Mouse (Mus musculus): ENCODE data around the gene Olfr653. TPM values are rescaled to one million over a fixed set of nuclear protein-coding genes. Genes with fewer than 3 reads are reported as not detected.

Gene Olfr653
- polyA plus RNA-seq, 1 experiment from 2014 or later = not detected

DNA sequence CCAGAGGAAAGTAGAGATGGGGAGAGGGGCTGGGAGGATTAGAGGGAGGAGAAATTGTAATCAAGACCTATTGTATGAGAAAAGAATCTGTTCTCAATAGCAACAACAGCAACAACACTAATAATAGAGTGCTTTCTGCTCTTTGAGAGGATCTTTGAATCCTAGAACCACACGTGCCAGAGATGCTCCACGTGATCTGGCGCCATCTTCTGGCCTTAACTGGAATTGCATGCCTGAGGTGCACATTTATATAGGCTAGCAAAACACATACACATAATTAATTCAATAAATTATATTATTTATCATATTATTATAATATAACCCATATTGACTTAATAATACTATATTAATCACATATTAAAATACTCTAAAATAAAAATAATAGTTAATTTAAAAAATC lies 26.1 kb downstream of the Olfr653 start:
- Histone ChIP-seq H3K27me3 (ENCODE audit: control insufficient read depth, insufficient read depth, low read depth, low read length) (no peaks in the 10 kb centered on the region), H3K9me3 (replicated peaks; ENCODE audit: control insufficient read depth, low read length) (no peaks in the 10 kb centered on the region), H3K9ac (ENCODE audit: low read depth, low read length) (no peak overlapping the region), H3K36me3 (ENCODE audit: control insufficient read depth, insufficient read depth) (no peaks in the 10 kb centered on the region), H3K27ac (ENCODE audit: low read length) (no peak overlapping the region), H3K4me2 (ENCODE audit: low read depth, low read length) (no peak overlapping the region), H3K4me3 (ENCODE audit: low read depth, low read length) (no peak overlapping the region), H3K4me1 (ENCODE audit: control insufficient read depth, low read depth, low read length) (no peaks in the 10 kb centered on the region)
- 1% methylated on average over 3 of the region's 3 CpGs for WGBS (ENCODE audit: insufficient replicate concordance)
- no peak for ATAC-seq (ENCODE audit: low read depth)

- no peak for ATAC-seq (ENCODE audit: low read depth)
- Histone ChIP-seq H3K4me2 (ENCODE audit: low read depth, low read length) (no peak overlapping the region), H3K27me3 (ENCODE audit: control insufficient read depth, insufficient read depth, low read depth, low read length) (no peaks in the 10 kb centered on the region)
These were observed 27.6 kb downstream of the Olfr653 start for GRCm38 (mm10) chr7:104604727-104605126.

DNA sequence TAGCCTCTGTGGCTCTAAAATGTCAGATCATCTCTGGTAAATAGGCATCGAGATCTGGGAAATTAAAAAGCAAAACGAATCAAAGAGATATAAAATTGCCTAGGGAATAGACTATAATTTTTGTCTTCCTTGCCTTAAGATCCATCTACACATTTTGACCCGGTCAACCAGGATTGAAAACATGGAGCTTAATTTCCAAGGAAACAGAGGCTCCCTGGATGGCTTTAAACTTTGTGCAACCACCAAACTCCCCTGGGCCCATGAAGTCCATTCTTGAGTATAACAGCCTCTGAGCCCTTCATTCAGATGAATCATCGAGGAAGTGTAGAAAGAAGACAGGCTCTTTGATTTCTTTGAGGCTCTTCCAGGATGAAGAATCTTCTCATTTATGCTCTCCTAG lies 36.5 kb downstream of the Olfr653 start, which contains the start of gene Olfr656:
Gene Olfr656 (plus strand): TSS at position 301 of the 400 bp plus-strand sequence.
- 46% methylated on average over 4 of the region's 4 CpGs for WGBS (ENCODE audit: insufficient replicate concordance)
- Histone ChIP-seq H3K9me3 (replicated peaks; ENCODE audit: control insufficient read depth, low read length) (no peaks in the 10 kb centered on the region), H3K27ac (ENCODE audit: low read length) (no peak within 1 kb of the TSS), H3K9ac (ENCODE audit: low read depth, low read length) (no peak within 1 kb of the TSS), H3K4me1 (ENCODE audit: control insufficient read depth, low read depth, low read length) (no peaks in the 10 kb centered on the region), H3K36me3 (ENCODE audit: control insufficient read depth, insufficient read depth) (no peaks in the 10 kb centered on the region), H3K4me2 (ENCODE audit: low read depth, low read length) (no peak within 1 kb of the TSS), H3K27me3 (ENCODE audit: control insufficient read depth, insufficient read depth, low read depth, low read length) (no peaks in the 10 kb centered on the region), H3K4me3 (ENCODE audit: low read depth, low read length) (no peak within 1 kb of the TSS)
- ATAC-seq (ENCODE audit: low read depth) = no peak

More at GRCm38 (mm10) chr7:104604727-104605126, 27.6 kb downstream of the Olfr653 start:
- no peaks in the 10 kb centered on the region for H3K9me3 ChIP-seq (replicated peaks; ENCODE audit: control insufficient read depth, low read length)
- no peak overlapping the region for H3K4me3 ChIP-seq (ENCODE audit: low read depth, low read length)
- H3K4me1 ChIP-seq (ENCODE audit: control insufficient read depth, low read depth, low read length) = no peaks in the 10 kb centered on the region
- no peak overlapping the region for H3K27ac ChIP-seq (ENCODE audit: low read length)
- no peaks in the 10 kb centered on the region for H3K36me3 ChIP-seq (ENCODE audit: control insufficient read depth, insufficient read depth)
- H3K9ac ChIP-seq (ENCODE audit: low read depth, low read length) = no peak overlapping the region

GRCm38 (mm10) chr7:104624494-104624893 lies 47.4 kb downstream of the Olfr653 start, which contains the start of gene Olfr657:
TSS of gene Olfr657 (plus strand) at chr7:104624794.
- ATAC-seq (ENCODE audit: low read depth) = no peak
- Histone ChIP-seq H3K4me2 (ENCODE audit: low read depth, low read length) (no peak within 1 kb of the TSS), H3K27ac (ENCODE audit: low read length) (no peak within 1 kb of the TSS), H3K27me3 (ENCODE audit: control insufficient read depth, insufficient read depth, low read depth, low read length) (no peaks in the 10 kb centered on the region), H3K36me3 (ENCODE audit: control insufficient read depth, insufficient read depth) (no peaks in the 10 kb centered on the region), H3K9me3 (replicated peaks; ENCODE audit: control insufficient read depth, low read length) (no peaks in the 10 kb centered on the region), H3K9ac (ENCODE audit: low read depth, low read length) (no peak within 1 kb of the TSS), H3K4me3 (ENCODE audit: low read depth, low read length) (no peak within 1 kb of the TSS), H3K4me1 (ENCODE audit: control insufficient read depth, low read depth, low read length) (no peaks in the 10 kb centered on the region)

Other genes starting within 250 kb of the Olfr653 start
- 0.13 TPM in 1 of 2 replicates, not detected in the other for gene Trim34b, start 247.8 kb upstream of the Olfr653 start, polyA plus RNA-seq (2015; fragmentation: Nextera tagmentation; extraction: Ambion mirVana)
- 0.97 and 1.0 TPM in 2 replicates for gene Trim12c, start 224.0 kb upstream of the Olfr653 start, polyA plus RNA-seq (2015; fragmentation: Nextera tagmentation; extraction: Ambion mirVana)
- 0.23 and 0.31 TPM in 2 replicates for gene Trim30b, start 207.4 kb upstream of the Olfr653 start, polyA plus RNA-seq (2015; fragmentation: Nextera tagmentation; extraction: Ambion mirVana)
- 0.30 and 0.34 TPM in 2 replicates for gene Trim30c, start 176.5 kb upstream of the Olfr653 start, polyA plus RNA-seq (2015; fragmentation: Nextera tagmentation; extraction: Ambion mirVana)
- gene Trim30a, start 112.1 kb upstream of the Olfr653 start, polyA plus RNA-seq (2015; fragmentation: Nextera tagmentation; extraction: Ambion mirVana) = 2.3 and 2.6 TPM in 2 replicates
- gene Trim30d, start 69.5 kb upstream of the Olfr653 start, polyA plus RNA-seq (2015; fragmentation: Nextera tagmentation; extraction: Ambion mirVana) = 0.72 and 0.78 TPM in 2 replicates
- not detected in 2 replicates for gene Olfr651, start 27.2 kb upstream of the Olfr653 start, polyA plus RNA-seq (2015; fragmentation: Nextera tagmentation; extraction: Ambion mirVana)
- not detected in 2 replicates for gene Olfr652, start 16.4 kb upstream of the Olfr653 start, polyA plus RNA-seq (2015; fragmentation: Nextera tagmentation; extraction: Ambion mirVana)
- not detected in 2 replicates for gene Olfr654, start 9.7 kb downstream of the Olfr653 start, polyA plus RNA-seq (2015; fragmentation: Nextera tagmentation; extraction: Ambion mirVana)
- gene Olfr655, start 24.5 kb downstream of the Olfr653 start, polyA plus RNA-seq (2015; fragmentation: Nextera tagmentation; extraction: Ambion mirVana) = not detected in 2 replicates
- gene Olfr656, start 36.6 kb downstream of the Olfr653 start, polyA plus RNA-seq (2015; fragmentation: Nextera tagmentation; extraction: Ambion mirVana) = not detected in 2 replicates
- gene Olfr657, start 47.5 kb downstream of the Olfr653 start, polyA plus RNA-seq (2015; fragmentation: Nextera tagmentation; extraction: Ambion mirVana) = not detected in 2 replicates
- gene Olfr658, start 70.0 kb downstream of the Olfr653 start, polyA plus RNA-seq (2015; fragmentation: Nextera tagmentation; extraction: Ambion mirVana) = not detected in 2 replicates
- not detected in 2 replicates for gene Olfr659, start 89.4 kb downstream of the Olfr653 start, polyA plus RNA-seq (2015; fragmentation: Nextera tagmentation; extraction: Ambion mirVana)
- not detected in 2 replicates for gene Olfr661, start 109.2 kb downstream of the Olfr653 start, polyA plus RNA-seq (2015; fragmentation: Nextera tagmentation; extraction: Ambion mirVana)
- gene Usp17le, start 200.2 kb downstream of the Olfr653 start, polyA plus RNA-seq (2015; fragmentation: Nextera tagmentation; extraction: Ambion mirVana) = not detected in 2 replicates

All from liver, embryonic 16.5 days (tissue).